Mouse (Mus musculus): ENCODE results near the gene Ociad1. TPM values are rescaled to one million over a fixed set of nuclear protein-coding genes. Genes with fewer than 3 reads are reported as not detected.

Ociad1 gene
- total RNA-seq, 4 experiments from 2014 or later = 233 to 264 (median 240) TPM

GRCm38 (mm10) chr5:73337961-73338831 is 45.6 kb downstream of the Ociad1 start:
- DNase-seq (ENCODE audit: low spot score) = no peak

GRCm38 (mm10) chr5:73338832-73339163 is 46.2 kb downstream of the Ociad1 start:
- DNase-seq (ENCODE audit: low spot score) = no peak

- DNase-seq (ENCODE audit: low spot score) = no peak
These were observed 47.5 kb downstream of the Ociad1 start for GRCm38 (mm10) chr5:73339779-73340722.

GRCm38 (mm10) chr5:73340723-73341235 is 48.2 kb downstream of the Ociad1 start, which contains the start of gene Ociad2:
Gene Ociad2, minus strand, starts transcription at chr5:73341028.
- no peak for DNase-seq (ENCODE audit: low spot score)

- DNase-seq (ENCODE audit: low spot score) = no peak
These were observed 50.2 kb downstream of the Ociad1 start for GRCm38 (mm10) chr5:73342701-73343355.

GRCm38 (mm10) chr5:73344310-73344709 is 51.7 kb downstream of the Ociad1 start:
- DNase-seq (ENCODE audit: low spot score) = peak; percentile 24

GRCm38 (mm10) chr5:73345254-73345653 is 52.7 kb downstream of the Ociad1 start:
- DNase-seq (ENCODE audit: low spot score) = no peak

GRCm38 (mm10) chr5:73349514-73349913 is 56.9 kb downstream of the Ociad1 start:
- DNase-seq (ENCODE audit: low spot score) = no peak

- no peak for DNase-seq (ENCODE audit: low spot score)
These were observed 59.2 kb downstream of the Ociad1 start for GRCm38 (mm10) chr5:73351796-73352195.

GRCm38 (mm10) chr5:73353519-73353918 is 60.9 kb downstream of the Ociad1 start:
- no peak for DNase-seq (ENCODE audit: low spot score)

- no peak for DNase-seq (ENCODE audit: low spot score)
These were observed 61.4 kb downstream of the Ociad1 start for GRCm38 (mm10) chr5:73353978-73354377.

- DNase-seq (ENCODE audit: low spot score) = no peak
These were observed 62.8 kb downstream of the Ociad1 start for GRCm38 (mm10) chr5:73355393-73355792.

GRCm38 (mm10) chr5:73359134-73359751 is 66.7 kb downstream of the Ociad1 start:
- DNase-seq (ENCODE audit: low spot score) = no peak

- DNase-seq (ENCODE audit: low spot score) = no peak
These were observed 67.2 kb downstream of the Ociad1 start for GRCm38 (mm10) chr5:73359752-73360141.

GRCm38 (mm10) chr5:73360240-73360639 is 67.7 kb downstream of the Ociad1 start:
- DNase-seq (ENCODE audit: low spot score) = no peak

GRCm38 (mm10) chr5:73362338-73362737 is 69.8 kb downstream of the Ociad1 start:
- DNase-seq (ENCODE audit: low spot score) = no peak

GRCm38 (mm10) chr5:73362791-73363190 is 70.2 kb downstream of the Ociad1 start:
- DNase-seq (ENCODE audit: low spot score) = no peak
